Mouse (Mus musculus): ENCODE measurements at regions not wholly inside any gene's neighbourhood (a gene's known extent, or its start where the extent isn't known, plus 50 kb on each side); places are given as distances from the start of the nearest gene placed in this dataset.

DNA sequence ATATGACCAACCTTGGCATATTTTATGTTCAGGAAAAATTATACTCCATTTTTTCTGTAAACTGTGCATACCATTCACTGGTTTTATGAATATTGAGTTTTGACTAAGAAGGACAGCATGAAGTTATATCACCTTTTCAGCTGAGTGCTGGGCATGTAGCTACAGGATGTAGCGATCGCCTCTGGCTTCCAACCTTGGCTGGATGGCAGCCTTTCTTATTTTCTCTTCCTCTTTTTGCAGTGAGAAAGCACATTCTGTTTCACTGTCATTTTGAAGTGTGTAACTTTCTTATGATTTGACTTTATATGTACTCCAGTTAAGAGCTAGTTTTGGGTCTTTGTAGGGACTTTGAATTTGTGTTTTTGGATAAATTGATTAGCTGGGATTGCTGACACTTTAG is 84.5 kb upstream of the Spata16 start:
- no peak for TF ChIP-seq GATA4 (IDR thresholded peaks at IDR 0.05; ENCODE audit: insufficient replicate concordance, low read length)

GRCm38 (mm10) chr3:26585126-26585525 is 52.3 kb upstream of the Spata16 start:
- TF ChIP-seq GATA4 (IDR thresholded peaks at IDR 0.05; ENCODE audit: insufficient replicate concordance, low read length), result 0 out of 2 replicates have a peak, but pooled peaks have one; percentile 32

All from liver, adult (tissue).